Mouse (Mus musculus): ENCODE results near the gene Erg28.

- TF ChIP-seq CTCF (IDR thresholded peaks at IDR 0.05; ENCODE audit: low read depth, low read length) (no peak), POLR2A (IDR thresholded peaks at IDR 0.05; ENCODE audit: extremely low read depth, insufficient read depth, low read length) (no peak)
These were observed 56.6 kb downstream of the Erg28 start for GRCm38 (mm10) chr12:85767750-85768149.
